Mouse (Mus musculus): ENCODE measurements around the gene Tasp1. TPM values are rescaled to one million over a fixed set of nuclear protein-coding genes. Genes with fewer than 3 reads are reported as not detected.

Tasp1 gene
- total and polyA plus RNA-seq, 2 experiments from 2014 or later = 16.2 to 21.6 TPM

DNA sequence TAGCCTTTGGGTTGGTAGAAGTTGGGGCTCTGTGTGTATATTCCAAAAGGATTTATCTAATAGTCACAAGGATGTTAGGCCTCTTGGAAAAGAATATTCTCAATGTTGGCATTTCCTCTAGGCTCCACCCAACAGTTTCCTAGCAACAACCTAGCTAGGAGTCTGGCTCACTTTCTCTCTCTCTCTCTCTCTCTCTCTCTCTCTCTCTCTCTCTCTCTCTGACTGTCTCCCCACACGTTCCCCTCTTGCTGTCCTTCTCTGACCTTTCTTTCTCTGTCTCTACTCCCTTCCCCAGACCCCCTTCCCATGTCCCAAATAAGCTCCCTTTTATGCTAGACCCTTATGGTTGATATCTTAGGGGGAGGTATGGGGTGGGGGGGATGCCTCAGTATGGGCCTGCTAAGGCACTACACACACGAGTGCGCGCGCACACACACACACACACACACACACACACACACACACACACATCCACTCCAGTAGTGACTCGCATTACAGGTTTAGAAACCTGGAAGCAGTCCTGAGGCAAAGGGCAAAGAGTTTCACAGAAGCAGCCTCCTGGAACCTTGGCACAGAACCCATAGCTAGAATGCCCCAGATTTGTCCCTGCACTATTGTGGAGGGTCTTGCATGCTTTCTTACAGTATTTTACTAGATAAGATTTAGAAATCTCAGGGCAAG lies 12.1 kb upstream of the Tasp1 start:
- ATAC-seq (no peak), DNase-seq (ENCODE audit: low spot score) (no peak)
- no peak overlapping the region for H3K27ac ChIP-seq
- no peaks in the 10 kb centered on the region for H3K27me3 ChIP-seq (ENCODE audit: insufficient read depth, low read length)
- no peaks in the 10 kb centered on the region for H3K4me1 ChIP-seq (ENCODE audit: insufficient read depth, low read length)
- no peaks in the 10 kb centered on the region for H3K36me3 ChIP-seq (ENCODE audit: insufficient read depth, low read length)
- 33% methylated on average over 6 of the region's 6 CpGs for WGBS
- no peaks in the 10 kb centered on the region for H3K9me3 ChIP-seq (ENCODE audit: low read length)
- H3K9ac ChIP-seq (replicated peaks; ENCODE audit: low read length) = no peak overlapping the region
- H3K4me2 ChIP-seq (ENCODE audit: low read depth, low read length) = no peak overlapping the region
- TF ChIP-seq CTCF (IDR thresholded peaks at IDR 0.05; ENCODE audit: low read depth) = no peak
- no peak overlapping the region for H3K4me3 ChIP-seq (ENCODE audit: low read length)

- Histone ChIP-seq H3K27me3 (ENCODE audit: insufficient read depth, low read length) (no peaks in the 10 kb centered on the region), H3K4me1 (ENCODE audit: insufficient read depth, low read length) (no peaks in the 10 kb centered on the region), H3K36me3 (ENCODE audit: insufficient read depth, low read length) (no peaks in the 10 kb centered on the region), H3K4me2 (ENCODE audit: low read depth, low read length) (no peak overlapping the region), H3K9me3 (ENCODE audit: low read length) (no peaks in the 10 kb centered on the region), H3K27ac (no peak overlapping the region), H3K4me3 (ENCODE audit: low read length) (no peak overlapping the region), H3K9ac (replicated peaks; ENCODE audit: low read length) (no peak overlapping the region)
- ATAC-seq = no peak
- no peak for DNase-seq (ENCODE audit: low spot score)
- WGBS = 28% methylated on average over 1 of the region's 1 CpGs
- TF ChIP-seq CTCF (IDR thresholded peaks at IDR 0.05; ENCODE audit: low read depth) = no peak
Measured at GRCm38 (mm10) chr2:140077476-140077875, 10.9 kb upstream of the Tasp1 start.

GRCm38 (mm10) chr2:140075150-140075549 lies 8.5 kb upstream of the Tasp1 start:
- Histone ChIP-seq H3K27ac (no peak overlapping the region), H3K4me2 (ENCODE audit: low read depth, low read length) (no peak overlapping the region), H3K9ac (replicated peaks; ENCODE audit: low read length) (no peak overlapping the region), H3K4me1 (ENCODE audit: insufficient read depth, low read length) (no peaks in the 10 kb centered on the region), H3K4me3 (ENCODE audit: low read length) (no peak overlapping the region), H3K36me3 (ENCODE audit: insufficient read depth, low read length) (no peaks in the 10 kb centered on the region), H3K9me3 (ENCODE audit: low read length) (no peaks in the 10 kb centered on the region), H3K27me3 (ENCODE audit: insufficient read depth, low read length) (no peaks in the 10 kb centered on the region)
- ATAC-seq (no peak), DNase-seq (ENCODE audit: low spot score) (no peak)
- TF ChIP-seq CTCF (IDR thresholded peaks at IDR 0.05; ENCODE audit: low read depth) = no peak
- WGBS = 81% methylated on average over 3 of the region's 3 CpGs

DNA sequence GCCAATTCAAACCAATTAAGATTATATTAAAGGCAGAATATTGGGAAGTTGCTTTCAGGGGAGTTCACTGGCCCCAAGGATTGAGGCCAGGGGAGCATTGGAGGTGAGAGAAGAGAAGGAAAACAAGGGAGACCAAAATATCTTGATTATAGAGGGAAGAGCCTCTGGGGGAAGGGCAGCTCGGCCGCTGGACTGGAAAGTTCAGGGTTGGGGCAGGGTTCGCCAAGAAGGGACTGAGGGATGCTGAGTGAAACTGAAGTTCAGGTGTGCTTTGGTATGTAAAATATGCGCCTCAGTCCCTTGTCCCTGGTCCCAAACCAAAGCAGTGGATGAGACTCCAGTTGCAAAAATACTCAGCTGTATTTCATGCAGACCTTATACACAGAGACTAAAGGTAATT lies 911 bp upstream of the Tasp1 start:
- H3K4me3 ChIP-seq (ENCODE audit: low read length) = peak overlapping the region; percentile 77; the same call in 1 of the 2 replicates
- no peak for ATAC-seq
- peak overlapping the region; percentile 95; the same call in 1 of the 2 replicates for H3K27ac ChIP-seq
- WGBS = 60% methylated on average over 4 of the region's 4 CpGs
- no peak for TF ChIP-seq CTCF (IDR thresholded peaks at IDR 0.05; ENCODE audit: low read depth)
- no peaks in the 10 kb centered on the region for H3K9me3 ChIP-seq (ENCODE audit: low read length)
- H3K4me1 ChIP-seq (ENCODE audit: insufficient read depth, low read length) = peaks cover 3% of the 10 kb centered on the region; the same call in 1 of the 2 replicates
- H3K36me3 ChIP-seq (ENCODE audit: insufficient read depth, low read length) = no peaks in the 10 kb centered on the region
- peak overlapping the region; percentile 82 for H3K4me2 ChIP-seq (ENCODE audit: low read depth, low read length)
- DNase-seq (ENCODE audit: low spot score) = no peak
- H3K9ac ChIP-seq (replicated peaks; ENCODE audit: low read length) = no peak overlapping the region
- no peaks in the 10 kb centered on the region for H3K27me3 ChIP-seq (ENCODE audit: insufficient read depth, low read length)

GRCm38 (mm10) chr2:140065676-140066075 lies 929 bp downstream of the Tasp1 start:
- Histone ChIP-seq H3K4me3 (ENCODE audit: low read length) (peak overlapping the region; percentile 77), H3K4me2 (ENCODE audit: low read depth, low read length) (peak overlapping the region; percentile 82), H3K4me1 (ENCODE audit: insufficient read depth, low read length) (peaks cover 3% of the 10 kb centered on the region; the same call in 1 of the 2 replicates), H3K9ac (replicated peaks; ENCODE audit: low read length) (peak overlapping the region; percentile 77; the same call in 1 of the 2 replicates), H3K36me3 (ENCODE audit: insufficient read depth, low read length) (no peaks in the 10 kb centered on the region), H3K27me3 (ENCODE audit: insufficient read depth, low read length) (no peaks in the 10 kb centered on the region), H3K9me3 (ENCODE audit: low read length) (no peaks in the 10 kb centered on the region), H3K27ac (peak overlapping the region; percentile 95)
- WGBS = 84% methylated on average over 8 of the region's 8 CpGs
- peak; percentile 30 for DNase-seq (ENCODE audit: low spot score)
- no peak for ATAC-seq
- peak; percentile 20; the same call in 1 of the 2 replicates for TF ChIP-seq CTCF (IDR thresholded peaks at IDR 0.05; ENCODE audit: low read depth)

- 77% methylated on average over 3 of the region's 3 CpGs for WGBS
- H3K36me3 ChIP-seq (ENCODE audit: insufficient read depth, low read length) = no peaks in the 10 kb centered on the region
- no peak for ATAC-seq
- no peak overlapping the region for H3K9ac ChIP-seq (replicated peaks; ENCODE audit: low read length)
- H3K9me3 ChIP-seq (ENCODE audit: low read length) = no peaks in the 10 kb centered on the region
- no peak overlapping the region for H3K4me2 ChIP-seq (ENCODE audit: low read depth, low read length)
- H3K27me3 ChIP-seq (ENCODE audit: insufficient read depth, low read length) = no peaks in the 10 kb centered on the region
- no peak for TF ChIP-seq CTCF (IDR thresholded peaks at IDR 0.05; ENCODE audit: low read depth)
- H3K4me3 ChIP-seq (ENCODE audit: low read length) = no peak overlapping the region
- no peak for DNase-seq (ENCODE audit: low spot score)
- H3K27ac ChIP-seq = no peak overlapping the region
- no peaks in the 10 kb centered on the region for H3K4me1 ChIP-seq (ENCODE audit: insufficient read depth, low read length)
Measured at GRCm38 (mm10) chr2:140061481-140061880, 5.1 kb downstream of the Tasp1 start.
